Mouse (Mus musculus): ENCODE measurements at regions not wholly inside any gene's neighbourhood (a gene's known extent, or its start where the extent isn't known, plus 50 kb on each side); places are given as distances from the start of the nearest gene placed in this dataset.

DNA sequence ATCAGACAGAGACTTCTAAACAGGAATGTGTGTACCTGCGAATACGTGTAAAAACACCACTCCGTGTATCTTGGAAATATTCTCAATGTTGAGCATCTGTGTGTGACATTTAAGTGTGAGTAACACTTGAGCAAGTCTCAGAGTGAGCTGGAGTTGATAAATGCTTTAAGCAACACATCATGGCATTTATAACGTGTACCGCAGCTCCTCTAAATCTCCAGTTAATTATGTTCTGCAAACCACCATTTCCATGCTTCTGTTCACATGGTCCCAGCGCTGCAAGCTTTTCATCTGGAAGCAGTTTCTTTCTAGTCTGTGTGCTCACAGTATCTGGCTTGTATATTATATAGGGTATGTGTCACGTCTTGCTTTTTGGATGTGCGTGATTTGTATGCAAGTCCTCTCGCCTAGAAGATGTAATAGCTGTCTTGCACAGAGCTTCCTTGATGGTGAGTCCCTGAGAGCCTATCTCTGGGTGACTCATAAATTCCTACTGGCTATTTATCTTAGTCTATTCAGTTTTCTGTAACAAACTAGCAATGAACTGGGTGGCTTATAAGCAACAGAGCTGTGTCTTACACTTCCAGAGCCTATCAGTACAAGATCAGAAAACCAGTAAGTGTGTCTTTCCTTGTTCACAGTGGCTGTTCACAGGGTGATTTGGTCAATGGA is 153.7 kb upstream of the Plppr1 start:
- H3K27me3 ChIP-seq: no peaks in the 10 kb centered on the region
- no peak overlapping the region for H3K9ac ChIP-seq
- 85% methylated on average over 9 of the region's 9 CpGs for WGBS
- H3K36me3 ChIP-seq (replicated peaks): no peaks in the 10 kb centered on the region
- no peaks in the 10 kb centered on the region for H3K9me3 ChIP-seq
- H3K4me1 ChIP-seq: no peaks in the 10 kb centered on the region
- no peak overlapping the region for H3K4me3 ChIP-seq (replicated peaks)
- no peak overlapping the region for H3K4me2 ChIP-seq
- no peak for ATAC-seq (ENCODE audit: low FRiP score)
- no peak overlapping the region for H3K27ac ChIP-seq

GRCm38 (mm10) chr4:48909161-48909560 is 149.9 kb upstream of the Plppr1 start:
- no peak for ATAC-seq (ENCODE audit: low FRiP score)
- WGBS: 78% methylated on average over 2 of the region's 2 CpGs
- H3K27me3 ChIP-seq: no peaks in the 10 kb centered on the region

DNA sequence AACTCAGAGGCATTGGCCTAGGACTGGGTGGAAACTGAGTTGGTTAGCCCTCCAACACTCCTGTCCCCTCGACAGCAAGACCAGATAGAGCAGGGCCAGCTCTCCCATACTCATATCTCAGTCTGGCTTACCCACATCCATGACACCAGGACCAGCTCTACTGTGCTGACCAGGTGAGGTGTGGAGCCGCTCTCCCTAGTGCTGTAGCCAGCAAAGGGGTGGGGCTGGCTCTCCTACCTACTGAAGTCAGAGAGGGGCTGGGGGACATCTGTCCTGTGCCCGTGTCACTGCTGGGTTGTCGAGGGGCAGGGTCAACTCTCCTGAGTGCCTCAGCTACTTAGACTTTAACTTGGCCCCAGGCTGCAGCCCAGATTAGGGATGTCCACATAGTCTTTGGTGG is 145.8 kb upstream of the Plppr1 start:
- Histone ChIP-seq H3K27me3 (no peaks in the 10 kb centered on the region), H3K4me2 (no peak overlapping the region), H3K9me3 (no peaks in the 10 kb centered on the region), H3K9ac (no peak overlapping the region), H3K36me3 (replicated peaks) (no peaks in the 10 kb centered on the region), H3K4me3 (replicated peaks) (no peak overlapping the region), H3K27ac (no peak overlapping the region), H3K4me1 (no peaks in the 10 kb centered on the region)
- WGBS: 91% methylated on average over 4 of the region's 4 CpGs
- ATAC-seq (ENCODE audit: low FRiP score): no peak

More at GRCm38 (mm10) chr4:48909161-48909560, 149.9 kb upstream of the Plppr1 start:
- H3K27ac ChIP-seq: no peak overlapping the region
- no peak overlapping the region for H3K4me3 ChIP-seq (replicated peaks)
- no peak overlapping the region for H3K4me2 ChIP-seq
- H3K9ac ChIP-seq: no peak overlapping the region
- H3K4me1 ChIP-seq: no peaks in the 10 kb centered on the region
- H3K36me3 ChIP-seq (replicated peaks): no peaks in the 10 kb centered on the region
- H3K9me3 ChIP-seq: no peaks in the 10 kb centered on the region

GRCm38 (mm10) chr4:48924576-48925459 is 134.3 kb upstream of the Plppr1 start:
- peak; percentile 85; the same call in 1 of the 2 replicates for ATAC-seq (ENCODE audit: low FRiP score)
- WGBS: 49% methylated on average over 4 of the region's 4 CpGs
- no peak overlapping the region for H3K27ac ChIP-seq

GRCm38 (mm10) chr4:48938420-48938819 is 120.7 kb upstream of the Plppr1 start:
- 100% methylated on average over 1 of the region's 1 CpGs for WGBS
- Histone ChIP-seq H3K27ac (no peak overlapping the region), H3K9me3 (no peaks in the 10 kb centered on the region), H3K27me3 (no peaks in the 10 kb centered on the region), H3K36me3 (replicated peaks) (no peaks in the 10 kb centered on the region), H3K4me3 (replicated peaks) (no peak overlapping the region), H3K4me1 (0 out of 2 replicates have a peak, but pooled peaks cover 3% of the 10 kb centered on the region), H3K9ac (no peak overlapping the region), H3K4me2 (no peak overlapping the region)
- no peak for ATAC-seq (ENCODE audit: low FRiP score)

More at GRCm38 (mm10) chr4:48924576-48925459, 134.3 kb upstream of the Plppr1 start:
- Histone ChIP-seq H3K9me3 (no peaks in the 10 kb centered on the region), H3K4me2 (no peak overlapping the region), H3K4me1 (peaks cover 10% of the 10 kb centered on the region), H3K27me3 (no peaks in the 10 kb centered on the region), H3K36me3 (replicated peaks) (no peaks in the 10 kb centered on the region), H3K9ac (no peak overlapping the region), H3K4me3 (replicated peaks) (no peak overlapping the region)

DNA sequence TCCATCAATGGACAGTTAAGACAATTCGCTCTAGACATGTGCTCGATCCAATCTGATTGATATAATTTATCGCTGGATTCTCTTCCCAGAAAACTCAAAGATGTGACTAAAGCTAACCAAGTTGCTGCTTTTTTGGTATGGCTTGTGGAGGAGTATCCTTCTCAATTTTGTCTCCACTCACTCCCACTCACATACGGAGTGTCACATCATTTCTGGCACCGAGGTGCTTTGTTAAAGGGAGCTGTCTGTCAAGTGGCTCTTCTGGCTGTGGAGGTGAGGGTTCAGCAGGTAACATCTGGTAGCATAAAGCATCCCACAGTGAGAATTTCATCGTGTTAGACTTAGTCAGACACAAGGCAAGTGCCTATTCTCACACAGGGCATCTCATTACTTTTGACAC is 120.2 kb upstream of the Plppr1 start:
- no peaks in the 10 kb centered on the region for H3K27me3 ChIP-seq
- H3K9me3 ChIP-seq: no peaks in the 10 kb centered on the region
- H3K4me3 ChIP-seq (replicated peaks): no peak overlapping the region
- WGBS: 83% methylated on average over 6 of the region's 6 CpGs
- no peak overlapping the region for H3K4me2 ChIP-seq
- H3K36me3 ChIP-seq (replicated peaks): no peaks in the 10 kb centered on the region
- 0 out of 2 replicates have a peak, but pooled peaks cover 3% of the 10 kb centered on the region for H3K4me1 ChIP-seq
- no peak overlapping the region for H3K9ac ChIP-seq
- H3K27ac ChIP-seq: no peak overlapping the region
- no peak for ATAC-seq (ENCODE audit: low FRiP score)

GRCm38 (mm10) chr4:48945266-48945818 is 113.7 kb upstream of the Plppr1 start:
- no peak overlapping the region for H3K9ac ChIP-seq
- ATAC-seq (ENCODE audit: low FRiP score): no peak
- no peaks in the 10 kb centered on the region for H3K36me3 ChIP-seq (replicated peaks)
- H3K27ac ChIP-seq: no peak overlapping the region
- no peaks in the 10 kb centered on the region for H3K9me3 ChIP-seq
- 90% methylated on average over 2 of the region's 2 CpGs for WGBS
- H3K27me3 ChIP-seq: no peaks in the 10 kb centered on the region
- H3K4me1 ChIP-seq: no peaks in the 10 kb centered on the region
- no peak overlapping the region for H3K4me3 ChIP-seq (replicated peaks)
- H3K4me2 ChIP-seq: no peak overlapping the region

GRCm38 (mm10) chr4:48952965-48953364 is 106.1 kb upstream of the Plppr1 start:
- 73% methylated on average over 1 of the region's 1 CpGs for WGBS
- Histone ChIP-seq H3K4me2 (no peak overlapping the region), H3K36me3 (replicated peaks) (no peaks in the 10 kb centered on the region), H3K9ac (no peak overlapping the region), H3K27ac (no peak overlapping the region), H3K27me3 (no peaks in the 10 kb centered on the region), H3K4me3 (replicated peaks) (no peak overlapping the region), H3K9me3 (no peaks in the 10 kb centered on the region), H3K4me1 (no peaks in the 10 kb centered on the region)
- ATAC-seq (ENCODE audit: low FRiP score): no peak

GRCm38 (mm10) chr4:48975810-48976209 is 83.3 kb upstream of the Plppr1 start:
- Histone ChIP-seq H3K4me3 (replicated peaks) (no peak overlapping the region), H3K36me3 (replicated peaks) (no peaks in the 10 kb centered on the region), H3K4me1 (no peaks in the 10 kb centered on the region), H3K9ac (no peak overlapping the region), H3K4me2 (no peak overlapping the region), H3K27me3 (no peaks in the 10 kb centered on the region), H3K9me3 (no peaks in the 10 kb centered on the region), H3K27ac (no peak overlapping the region)
- ATAC-seq (ENCODE audit: low FRiP score): no peak
- WGBS: 94% methylated on average over 4 of the region's 4 CpGs

DNA sequence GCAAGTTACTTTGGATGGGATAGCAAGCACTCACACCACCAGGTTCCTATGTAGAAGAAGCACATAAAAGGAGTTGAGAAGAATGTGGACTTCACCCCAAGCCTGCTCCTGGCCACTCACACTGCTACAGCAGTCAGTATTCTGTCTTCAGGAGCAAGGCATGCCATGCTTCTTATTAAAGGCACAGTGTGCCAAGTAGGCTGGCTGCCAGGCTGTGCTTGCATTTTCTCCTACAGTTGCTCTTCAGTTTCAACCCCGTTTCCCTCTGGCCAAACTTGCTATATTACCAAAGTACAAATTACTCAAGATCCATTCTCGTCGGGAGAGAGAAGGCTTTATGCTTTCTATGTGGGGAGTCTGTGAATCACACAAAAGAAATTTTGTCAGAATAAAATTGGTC is 67.1 kb upstream of the Plppr1 start:
- ATAC-seq (ENCODE audit: low FRiP score): no peak
- H3K36me3 ChIP-seq (replicated peaks): no peaks in the 10 kb centered on the region
- H3K4me1 ChIP-seq: no peaks in the 10 kb centered on the region
- H3K27ac ChIP-seq: no peak overlapping the region
- no peak overlapping the region for H3K9ac ChIP-seq
- no peak overlapping the region for H3K4me2 ChIP-seq
- WGBS: 76% methylated on average over 3 of the region's 3 CpGs
- no peak overlapping the region for H3K4me3 ChIP-seq (replicated peaks)
- no peaks in the 10 kb centered on the region for H3K9me3 ChIP-seq
- H3K27me3 ChIP-seq: no peaks in the 10 kb centered on the region

Measured in forebrain, embryonic 12.5 days (tissue).